Mouse (Mus musculus) ES-E14 (cell line): ENCODE results near the gene Thop1. TPM values are rescaled to one million over a fixed set of nuclear protein-coding genes. Genes with fewer than 3 reads are reported as not detected.

Source experiments
- DNase-seq: peaks from one replicate; pipeline ENCODE4 v3.0.0-alpha.2; 2013; ENCODE audit warnings: low read depth, low spot score
- H3K27ac ChIP-seq: 2 replicates; pipeline ENCODE4 v1.5.1; 2012; ENCODE audit warnings: low read depth, mild to moderate bottlenecking, low read length, moderate library complexity, mixed read lengths; ENCODE audit not compliant: poor library complexity, insufficient read depth, severe bottlenecking
- H3K36me3 ChIP-seq: 2 replicates; pipeline ENCODE4 v1.6.1; 2012; ENCODE audit warnings: mild to moderate bottlenecking, low read length, moderate library complexity, mixed read lengths; ENCODE audit not compliant: control insufficient read depth, poor library complexity, insufficient read depth, severe bottlenecking
- H3K4me1 ChIP-seq, 2 experiments: fragments of 150-350 bp in 1 of 2; sonication (generic) in 1 of 2; 2 replicates each; pipeline ENCODE4 v1.6.1; 2012; ENCODE audit warnings: low read length in 2 of 2, mild to moderate bottlenecking in 1 of 2, mixed read lengths in 1 of 2; ENCODE audit not compliant: control insufficient read depth in 2 of 2, insufficient read depth in 2 of 2, poor library complexity in 1 of 2
- H3K4me3 ChIP-seq, 2 experiments: fragments of 150-350 bp in 1 of 2; sonication (generic) in 1 of 2; 2 replicates each; pipeline ENCODE4 v1.5.1; 2012; ENCODE audit warnings: low read length in 2 of 2, low read depth in 1 of 2, mild to moderate bottlenecking in 1 of 2, mixed read lengths in 1 of 2; ENCODE audit not compliant: insufficient read depth in 1 of 2, poor library complexity in 1 of 2, severe bottlenecking in 1 of 2
- H3K9ac ChIP-seq: 2 replicates; pipeline ENCODE4 v1.6.1; 2012; ENCODE audit warnings: low read depth, mild to moderate bottlenecking, low read length, mixed read lengths; ENCODE audit not compliant: poor library complexity, insufficient read depth, severe bottlenecking
- H3K9me3 ChIP-seq: fragments of 150-350 bp; sonication (generic); 2 replicates; pipeline ENCODE4 v1.6.1; 2012; ENCODE audit warnings: low read depth, mild to moderate bottlenecking, low read length; ENCODE audit not compliant: control insufficient read depth, insufficient read depth
- CHD2 ChIP-seq: IDR thresholded peaks from 2 replicates; pipeline ENCODE4 v1.6.1; 2014; ENCODE audit warnings: mild to moderate bottlenecking, low read depth, low read length, inconsistent platforms
- HCFC1 ChIP-seq: IDR thresholded peaks from 2 replicates; pipeline ENCODE4 v1.6.1; 2012; ENCODE audit warnings: low read length, inconsistent platforms, borderline replicate concordance; ENCODE audit not compliant: insufficient read depth
- MAFK ChIP-seq: IDR thresholded peaks from 2 replicates; pipeline ENCODE4 v1.6.1; 2014; ENCODE audit warnings: mild to moderate bottlenecking, low read depth, low read length, inconsistent platforms; ENCODE audit not compliant: insufficient read depth
- ZC3H11A ChIP-seq: IDR thresholded peaks from 2 replicates; pipeline ENCODE4 v1.6.1; 2012; ENCODE audit warnings: low read depth, mild to moderate bottlenecking, inconsistent platforms, low read length, borderline replicate concordance
- ZNF384 ChIP-seq: IDR thresholded peaks from 2 replicates; pipeline ENCODE4 v1.6.1; 2012; ENCODE audit warnings: low read depth, low read length, inconsistent platforms
- in situ Hi-C, 2 experiments: fragments of 600-800 bp; cut with MboI; formaldehyde crosslinking; loops; one replicate each; pipeline ENCODE4 v1.15.1; 2025; ENCODE audit warnings: low sequenced_read_pairs in 2 of 2, inconsistent platforms in 1 of 2; ENCODE audit not compliant: unreplicated experiment in 2 of 2
- total RNA-seq: library from RNA; depleted of rRNA; stranded (reverse); fragments of 300-350 nt; gene quantifications from 2 replicates; pipeline ENCODE4 v1.2.3, GENCODE M21; 2012; rRNA removed

The Thop1 gene
- total RNA-seq, result 155 and 174 TPM in 2 replicates

GRCm38 (mm10) chr10:81069836-81070235, at the start of gene Thop1:
Thop1 (plus strand) TSS chr10:81070035.
- Histone ChIP-seq H3K27ac (0 out of 2 replicates have a peak within 1 kb of the TSS, but pooled peaks have one; percentile 7), H3K9me3 (no peaks in the 10 kb centered on the region), H3K36me3 (peaks cover 17% of the 10 kb centered on the region; the same call in 1 of the 2 replicates), H3K4me3 (peak within 1 kb of the TSS; percentile 80 to 90), H3K9ac (peak within 1 kb of the TSS; percentile 89), H3K4me1 (peaks cover 0 to 5% of the 10 kb centered on the region in 2 experiments; a peak in 2 of 4 replicates)
- DNase-seq, result peak; percentile 99
- 0 out of 2 replicates have a peak, but pooled peaks have one; percentile 48 for TF ChIP-seq HCFC1
- no peak for TF ChIP-seq ZC3H11A
- no peak for TF ChIP-seq CHD2
- in situ Hi-C loops, result no loop called here

GRCm38 (mm10) chr10:81020207-81020606, 49.6 kb upstream of the Thop1 start:
- Histone ChIP-seq H3K4me3 (no peak overlapping the region), H3K9me3 (no peaks in the 10 kb centered on the region), H3K4me1 (peaks cover under 1 to 22% of the 10 kb centered on the region in 2 experiments; a peak in 1 of 4 replicates), H3K27ac (no peak overlapping the region; the same call in 1 of the 2 replicates), H3K9ac (no peak overlapping the region), H3K36me3 (no peaks in the 10 kb centered on the region)
- TF ChIP-seq ZNF384, result no peak
- TF ChIP-seq ZC3H11A, result no peak
- TF ChIP-seq CHD2, result no peak
- TF ChIP-seq HCFC1, result no peak
- TF ChIP-seq MAFK, result no peak
- in situ Hi-C loops, result no loop called here
- DNase-seq, result no peak

- H3K4me1 ChIP-seq, result peaks cover 0 to 25% of the 10 kb centered on the region in 2 experiments; a peak in 1 of 4 replicates
- H3K27ac ChIP-seq, result no peak overlapping the region
- H3K4me3 ChIP-seq, result peak overlapping the region; percentile 26 to 47; a peak in 3 of 4 replicates
- no peaks in the 10 kb centered on the region for H3K36me3 ChIP-seq
- peak overlapping the region; percentile 29; the same call in 1 of the 2 replicates for H3K9ac ChIP-seq
- TF ChIP-seq ZNF384, result no peak
- TF ChIP-seq ZC3H11A, result no peak
- TF ChIP-seq MAFK, result no peak
- no peak for TF ChIP-seq HCFC1
- no peak for TF ChIP-seq CHD2
- no peaks in the 10 kb centered on the region for H3K9me3 ChIP-seq
- in situ Hi-C loops, result no loop called here
- no peak for DNase-seq
Observed at GRCm38 (mm10) chr10:81021547-81022110, 48.2 kb upstream of the Thop1 start.

DNA sequence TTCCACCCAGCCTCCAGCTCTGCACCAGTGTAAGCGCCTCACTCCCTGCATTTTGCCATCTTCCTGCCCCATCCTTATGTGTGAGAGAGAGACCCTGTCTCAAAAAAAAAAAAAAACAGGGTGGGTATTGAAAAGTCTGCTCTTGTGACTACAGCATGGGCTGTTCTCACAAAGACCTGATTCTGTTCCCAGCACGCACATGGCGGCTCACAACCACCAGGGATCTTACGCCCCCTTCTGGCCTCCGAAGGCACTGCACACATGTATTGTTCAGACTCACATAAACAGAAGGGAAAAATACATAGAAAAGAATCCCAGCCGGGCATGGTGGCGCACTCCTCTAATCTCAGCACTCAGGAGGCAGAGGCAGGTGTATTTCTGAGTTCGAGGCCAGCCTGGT, 47.1 kb upstream of the Thop1 start:
- Histone ChIP-seq H3K9ac (no peak overlapping the region), H3K36me3 (no peaks in the 10 kb centered on the region), H3K4me1 (peaks cover 0 to 25% of the 10 kb centered on the region in 2 experiments; a peak in 1 of 4 replicates), H3K4me3 (peak overlapping the region in 1 of 2 experiments; percentile 47; a peak in 1 of 4 replicates), H3K27ac (no peak overlapping the region), H3K9me3 (no peaks in the 10 kb centered on the region)
- TF ChIP-seq MAFK (no peak), ZNF384 (peak; percentile 53), CHD2 (no peak), HCFC1 (no peak)
- in situ Hi-C loops, result no loop called here
- DNase-seq, result peak; percentile 85
